In the genomic region with DNA sequence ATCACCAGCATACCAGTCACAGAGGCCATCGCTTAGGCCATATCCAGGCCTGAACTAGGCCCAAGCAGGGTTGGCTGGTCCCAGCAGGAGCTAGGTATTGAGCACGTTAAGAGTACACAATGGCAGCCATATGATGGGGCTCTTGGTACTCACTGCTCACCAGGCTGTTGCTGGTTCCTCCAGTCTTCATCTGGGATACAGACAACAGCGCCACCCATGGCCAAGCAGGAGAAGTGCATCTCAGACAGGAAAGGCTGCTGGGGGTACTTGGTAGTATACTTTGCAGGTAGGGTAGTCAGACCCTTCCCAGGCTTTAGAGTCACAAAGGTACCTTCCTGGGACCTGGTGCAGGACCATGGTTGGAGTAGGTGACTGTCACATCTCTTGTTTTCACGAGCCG, we compare ENCODE assay signal across 11 mouse cellular contexts.
A peak's percentile ranks its signal among the peaks of the same experiment; 100 is the strongest.
DNase-seq lines count a peak whose midpoint lies in the region; ATAC-seq and TF ChIP-seq lines count a peak whose summit lies in the region.
"Had no signal": no experiment of that assay in that cellular context is flagged by ENCODE, and none has a peak within 500 bp of the region (broad histone marks: within the 10 kb centered on the region; RNA-seq: fewer than 3 reads in every experiment).

No protein-coding gene starts in this region.

- DNase-seq in forebrain, postnatal 0 days: no peak
- DNase-seq in lung, adult 2 months: no peak
- no peak for DNase-seq in lung, postnatal 4 days
- peak; percentile 52 for DNase-seq in brain, adult 2 months (ENCODE audit: low read depth, low spot score)
- no peak for DNase-seq in cerebellum, adult 9-11 months
- DNase-seq in kidney, adult 11 months: no peak
- DNase-seq: liver, embryonic 13.5 days had no signal

- TF ChIP-seq POLR2A in lung, adult 2 months (IDR thresholded peaks at IDR 0.05; ENCODE audit: borderline replicate concordance, extremely low read depth, low read depth, low read length): no peak
- no peak for TF ChIP-seq POLR2A in testis, adult 2 months (IDR thresholded peaks at IDR 0.05; ENCODE audit: control insufficient read depth, low read depth, low read length)

- 69% methylated on average over 5 of the region's 5 CpGs for WGBS in forebrain, postnatal 0 days
- WGBS in forebrain, embryonic 13.5 days: 71% methylated on average over 5 of the region's 5 CpGs
- 85% methylated on average over 5 of the region's 5 CpGs for WGBS in lung, adult 2 months

- H3K4me3 ChIP-seq in forebrain, postnatal 0 days (ENCODE audit: low read depth, low read length): no peak overlapping the region
- no peak overlapping the region for H3K4me3 ChIP-seq in forebrain, embryonic 13.5 days
- no peak overlapping the region for H3K4me3 ChIP-seq in lung, adult 2 months (replicated peaks; ENCODE audit: extremely low read depth, low read depth, low read length)
- no peak overlapping the region for H3K4me3 ChIP-seq in testis, adult 2 months (ENCODE audit: control insufficient read depth, low read depth, low read length)
- H3K4me3 ChIP-seq: embryonic facial prominence, embryonic 13.5 days; heart, embryonic 15.5 days; liver, embryonic 13.5 days had no signal

- H3K27me3 ChIP-seq in forebrain, postnatal 0 days (ENCODE audit: insufficient read depth, low read length): no peaks in the 10 kb centered on the region
- no peaks in the 10 kb centered on the region for H3K27me3 ChIP-seq in forebrain, embryonic 13.5 days
- H3K27me3 ChIP-seq in testis, adult 2 months (ENCODE audit: control insufficient read depth, insufficient read depth, low read length): no peaks in the 10 kb centered on the region
- H3K27me3 ChIP-seq: embryonic facial prominence, embryonic 13.5 days; heart, embryonic 15.5 days; liver, embryonic 13.5 days had no signal

- H3K4me2 ChIP-seq in forebrain, postnatal 0 days (ENCODE audit: low read depth): no peak overlapping the region
- no peak overlapping the region for H3K4me2 ChIP-seq in forebrain, embryonic 13.5 days
- H3K4me2 ChIP-seq: embryonic facial prominence, embryonic 13.5 days; heart, embryonic 15.5 days; liver, embryonic 13.5 days had no signal

- H3K36me3 ChIP-seq in forebrain, postnatal 0 days (ENCODE audit: insufficient read depth): no peaks in the 10 kb centered on the region
- no peaks in the 10 kb centered on the region for H3K36me3 ChIP-seq in forebrain, embryonic 13.5 days (ENCODE audit: poor library complexity, severe bottlenecking)
- no peaks in the 10 kb centered on the region for H3K36me3 ChIP-seq in testis, adult 2 months (ENCODE audit: control insufficient read depth, insufficient read depth, low read length)
- H3K36me3 ChIP-seq: embryonic facial prominence, embryonic 13.5 days; heart, embryonic 15.5 days; liver, embryonic 13.5 days had no signal

- peaks cover 13% of the 10 kb centered on the region for H3K4me1 ChIP-seq in forebrain, postnatal 0 days (ENCODE audit: insufficient read depth)
- peaks cover 37% of the 10 kb centered on the region for H3K4me1 ChIP-seq in forebrain, embryonic 13.5 days
- H3K4me1 ChIP-seq in lung, adult 2 months (ENCODE audit: control insufficient read depth, insufficient read depth, low read length): no peaks in the 10 kb centered on the region
- no peaks in the 10 kb centered on the region for H3K4me1 ChIP-seq in testis, adult 2 months (ENCODE audit: control insufficient read depth, insufficient read depth, low read length)
- H3K4me1 ChIP-seq: liver, embryonic 13.5 days had no signal

- H3K9ac ChIP-seq in forebrain, postnatal 0 days: no peak overlapping the region
- no peak overlapping the region for H3K9ac ChIP-seq in forebrain, embryonic 13.5 days
- H3K9ac ChIP-seq: embryonic facial prominence, embryonic 13.5 days; heart, embryonic 15.5 days; liver, embryonic 13.5 days had no signal

- H3K9me3 ChIP-seq in forebrain, postnatal 0 days (ENCODE audit: low read length): no peaks in the 10 kb centered on the region
- no peaks in the 10 kb centered on the region for H3K9me3 ChIP-seq in forebrain, embryonic 13.5 days (replicated peaks)
- H3K9me3 ChIP-seq: embryonic facial prominence, embryonic 13.5 days; heart, embryonic 15.5 days; liver, embryonic 13.5 days had no signal

- peak; percentile 65 for TF ChIP-seq CTCF in forebrain, postnatal 0 days (IDR thresholded peaks at IDR 0.05; ENCODE audit: low read depth)
- peak; percentile 55 for TF ChIP-seq CTCF in lung, adult 2 months (IDR thresholded peaks at IDR 0.05; ENCODE audit: insufficient read depth, low read length)
- peak; percentile 83; the same call in 1 of the 2 replicates for TF ChIP-seq CTCF in testis, adult 2 months (IDR thresholded peaks at IDR 0.05; ENCODE audit: control insufficient read depth, insufficient read depth, insufficient replicate concordance, low read depth, low read length)

- H3K27ac ChIP-seq in forebrain, postnatal 0 days (ENCODE audit: low read depth, low read length): no peak overlapping the region
- no peak overlapping the region for H3K27ac ChIP-seq in forebrain, embryonic 13.5 days
- no peak overlapping the region for H3K27ac ChIP-seq in testis, adult 2 months (ENCODE audit: control insufficient read depth, insufficient read depth, low read depth, low read length)
- H3K27ac ChIP-seq: heart, embryonic 15.5 days; liver, embryonic 13.5 days had no signal

- no peak for ATAC-seq in forebrain, postnatal 0 days
- no peak for ATAC-seq in forebrain, embryonic 13.5 days
